Mouse (Mus musculus): ENCODE measurements around the gene Lamp3.
"Not testable (repeated sequence)": the region's sequence is repeated elsewhere in the genome, so short reads cannot be mapped to it uniquely, and the experiment has no call there.

Lamp3 gene

GRCm38 (mm10) chr16:19706216-19706615 lies at the start of gene Lamp3:
TSS of gene Lamp3 (minus strand) at chr16:19706375.
- DNase-seq (ENCODE audit: low spot score): no peak

- DNase-seq (ENCODE audit: low spot score): no peak
Measured at GRCm38 (mm10) chr16:19732896-19733295, 26.7 kb upstream of the Lamp3 start.

DNA sequence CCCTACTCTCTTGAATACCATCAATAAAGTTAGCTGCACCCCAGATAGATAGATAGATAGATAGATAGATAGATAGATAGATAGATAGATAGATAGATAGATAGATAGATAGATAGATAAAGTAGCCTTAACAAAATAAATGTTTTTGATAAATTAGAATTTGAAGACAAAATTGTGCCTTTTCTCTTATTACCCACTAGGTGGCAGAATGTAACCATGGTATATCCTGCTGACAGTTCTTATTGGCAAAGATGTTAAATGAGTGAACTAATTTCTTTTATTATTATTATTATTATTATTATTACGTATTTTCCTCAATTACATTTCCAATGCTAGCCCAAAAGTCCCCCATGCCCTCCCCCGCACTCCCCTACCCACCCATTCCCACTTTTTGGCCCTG lies 18.0 kb upstream of the Lamp3 start:
- DNase-seq (ENCODE audit: low spot score): not testable (repeated sequence)

DNA sequence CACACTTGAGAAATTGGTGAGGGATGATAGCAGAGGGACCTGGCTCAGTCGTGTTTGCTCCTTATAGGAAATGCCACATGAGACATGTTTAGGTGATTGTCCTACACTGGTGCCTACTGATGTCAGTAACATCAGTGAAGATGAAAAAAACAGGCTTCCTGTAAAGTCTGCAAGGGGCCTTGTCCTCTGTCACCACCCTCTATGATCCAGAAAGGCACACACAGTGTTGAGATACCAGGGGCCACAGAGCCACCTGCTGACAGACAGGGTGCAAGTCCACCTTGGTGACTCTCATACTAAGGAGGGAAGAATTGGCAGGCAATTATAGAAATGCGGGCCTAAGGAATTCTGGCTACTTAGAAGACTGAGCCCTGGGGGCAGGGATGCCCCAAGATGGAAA lies 14.8 kb upstream of the Lamp3 start:
- DNase-seq (ENCODE audit: low spot score): no peak

- no peak for DNase-seq (ENCODE audit: low spot score)
Measured at GRCm38 (mm10) chr16:19707381-19707780, 1.2 kb upstream of the Lamp3 start.

DNA sequence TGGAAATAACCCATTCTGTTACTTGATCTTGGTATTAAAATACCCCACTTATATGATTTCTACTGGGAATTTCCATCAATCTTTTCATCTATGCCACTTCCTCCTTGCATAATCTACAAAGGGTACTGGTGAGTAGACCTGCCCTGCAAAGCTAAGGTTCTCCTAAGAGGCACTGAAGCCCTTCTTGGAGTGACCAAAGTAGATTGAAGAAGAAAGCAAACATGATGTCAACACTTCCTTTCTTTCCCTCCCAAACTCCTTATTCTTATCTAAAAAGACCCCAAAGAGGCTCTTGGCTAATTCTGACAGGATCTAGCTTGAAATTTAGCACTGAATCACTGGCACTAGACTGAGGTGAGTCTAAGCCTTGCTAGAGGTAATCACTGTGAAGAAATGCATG lies 7.0 kb downstream of the Lamp3 start:
- DNase-seq (ENCODE audit: low spot score): no peak

GRCm38 (mm10) chr16:19670768-19671357 lies 35.3 kb downstream of the Lamp3 start:
- no peak for DNase-seq (ENCODE audit: low spot score)

- DNase-seq (ENCODE audit: low spot score): no peak
Measured at GRCm38 (mm10) chr16:19666312-19666711, 39.9 kb downstream of the Lamp3 start.

DNA sequence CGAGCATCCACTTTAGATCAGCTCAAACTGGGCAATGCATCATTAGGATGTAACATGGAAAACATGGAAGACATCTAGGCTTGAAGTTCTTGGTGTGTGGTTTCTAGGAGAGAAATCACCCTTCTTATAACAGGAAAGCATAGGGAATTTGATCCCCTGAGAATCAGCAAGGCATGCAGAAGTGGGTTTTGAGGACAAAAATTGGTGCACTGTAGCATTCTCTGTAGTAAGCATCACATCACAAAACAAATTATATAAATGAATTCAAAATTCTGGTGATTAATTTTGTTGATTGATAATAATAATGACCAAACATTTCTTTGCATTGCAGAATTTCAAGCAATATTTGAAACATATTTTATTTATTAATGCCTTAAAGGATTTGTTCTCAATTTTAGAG lies 76.4 kb downstream of the Lamp3 start, which contains the start of gene Olfr171:
Gene Olfr171, minus strand, starts transcription at position 101 of the 400 bp plus-strand sequence.
- no peak for DNase-seq (ENCODE audit: low spot score)

DNA sequence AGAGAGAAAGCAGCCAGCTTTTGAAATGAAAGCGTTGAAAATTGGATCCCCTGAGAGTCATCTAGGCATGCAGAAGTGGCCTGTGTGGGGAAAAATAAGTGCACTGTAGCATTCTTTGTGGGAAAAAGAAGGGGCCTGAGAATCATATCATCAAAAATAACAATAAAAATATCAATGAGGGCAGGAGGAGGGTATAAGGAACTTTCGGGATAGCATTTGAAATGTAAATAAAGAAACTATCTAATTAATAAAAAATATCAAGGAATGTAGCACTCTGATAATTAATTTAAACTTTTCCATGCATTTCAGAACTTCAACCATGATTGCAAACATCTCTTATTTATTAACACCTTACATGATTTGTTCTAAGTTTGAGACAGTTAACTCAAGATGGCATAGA lies 94.4 kb downstream of the Lamp3 start, which contains the start of gene Olfr170:
Gene Olfr170, minus strand, starts transcription at position 101 of the 400 bp plus-strand sequence.
- DNase-seq (ENCODE audit: low spot score): not testable (repeated sequence)

Data from ovary, postnatal 10 days (tissue).